Mouse (Mus musculus): ENCODE measurements around the gene Dhx9. TPM values are rescaled to one million over a fixed set of nuclear protein-coding genes. Genes with fewer than 3 reads are reported as not detected.
"Not testable (repeated sequence)": the region's sequence is repeated elsewhere in the genome, so short reads cannot be mapped to it uniquely, and the experiment has no call there.

Dhx9 gene
- total RNA-seq, 1 experiment from 2014 or later: 116 TPM

- DNase-seq: not testable (repeated sequence)
Observed at GRCm38 (mm10) chr1:153416271-153416832, 71.1 kb downstream of the Dhx9 start.

- not testable (repeated sequence) for DNase-seq
Observed at GRCm38 (mm10) chr1:153415742-153416141, 71.7 kb downstream of the Dhx9 start.

- no peak for DNase-seq
Observed at GRCm38 (mm10) chr1:153414962-153415361, 72.5 kb downstream of the Dhx9 start.

GRCm38 (mm10) chr1:153414114-153414723, 73.2 kb downstream of the Dhx9 start:
- DNase-seq: peak; percentile 25

- DNase-seq: not testable (repeated sequence)
Observed at GRCm38 (mm10) chr1:153413397-153414020, 74.0 kb downstream of the Dhx9 start.

- DNase-seq: not testable (repeated sequence)
Observed at GRCm38 (mm10) chr1:153412663-153413396, 74.6 kb downstream of the Dhx9 start.

GRCm38 (mm10) chr1:153411723-153412122, 75.7 kb downstream of the Dhx9 start:
- DNase-seq: no peak

- not testable (repeated sequence) for DNase-seq
Observed at GRCm38 (mm10) chr1:153410915-153411314, 76.5 kb downstream of the Dhx9 start.

GRCm38 (mm10) chr1:153408296-153408695, 79.2 kb downstream of the Dhx9 start:
- DNase-seq: not testable (repeated sequence)

- DNase-seq: not testable (repeated sequence)
Observed at GRCm38 (mm10) chr1:153407641-153408040, 79.8 kb downstream of the Dhx9 start.

Other genes starting within 250 kb of the Dhx9 start
- 96.3 and 103 TPM in 2 replicates for gene Lamc1, start 154.9 kb downstream of the Dhx9 start, total RNA-seq (2021)
- 0.33 and 1.00 TPM in 2 replicates for gene Shcbp1l, start 62.5 kb downstream of the Dhx9 start, total RNA-seq (2021)
- gene Npl, start 62.4 kb upstream of the Dhx9 start, total RNA-seq (2021): 11.3 and 12.7 TPM in 2 replicates
- not detected in 2 replicates for gene Rgs8, start 165.4 kb upstream of the Dhx9 start, total RNA-seq (2021)